Mouse (Mus musculus) megakaryocyte-erythroid progenitor cell, adult 5-6 weeks (primary cell): ENCODE measurements around the gene Galntl6. TPM values are rescaled to one million over a fixed set of nuclear protein-coding genes. Genes with fewer than 3 reads are reported as not detected.
"Not testable (repeated sequence)": the region's sequence is repeated elsewhere in the genome, so short reads cannot be mapped to it uniquely, and the experiment has no call there.

Experiments used
- ATAC-seq: replicated peaks from 2 replicates; pipeline ENCODE4 v1.8.0; 2016; ENCODE audit warnings: mild to moderate bottlenecking, inconsistent platforms; ENCODE audit not compliant: severe bottlenecking, poor library complexity, low FRiP score, low TSS enrichment
- total RNA-seq, 2 experiments: library from RNA; stranded (forward) in 1 of 2; stranded (reverse) in 1 of 2; fragments of 200-1000, 215-1000 nt in 1 of 2; fragments of >200 nt in 1 of 2; fragmentation: Nextera tagmentation in 1 of 2; gene quantifications; 2 replicates each; pipeline ENCODE4 v1.2.3; 2014 to 2017

Gene Galntl6
- total RNA-seq, 2 experiments from 2014 or later = not detected

DNA sequence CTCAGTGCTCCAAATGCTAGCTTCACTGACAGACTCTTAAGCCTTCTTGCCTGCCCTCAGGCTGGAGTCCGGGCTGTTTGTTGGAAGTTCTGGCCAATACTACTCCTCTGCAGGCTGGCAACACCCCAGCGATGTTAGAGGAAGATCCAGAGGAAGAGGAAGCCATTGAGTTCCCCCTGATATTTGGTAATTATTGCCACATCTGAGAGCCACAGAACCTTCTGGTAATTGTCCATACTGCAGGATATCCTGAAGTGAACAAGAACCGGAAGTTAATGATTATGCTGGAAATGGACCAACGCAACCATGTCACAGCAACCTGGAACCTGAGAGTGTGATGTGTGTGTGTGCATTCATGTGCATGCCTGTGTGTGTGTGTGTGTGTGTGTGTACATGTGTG lies 1111.2 kb downstream of the Galntl6 start:
- 0 out of 2 replicates have a peak, but pooled peaks have one; percentile 8 for ATAC-seq

DNA sequence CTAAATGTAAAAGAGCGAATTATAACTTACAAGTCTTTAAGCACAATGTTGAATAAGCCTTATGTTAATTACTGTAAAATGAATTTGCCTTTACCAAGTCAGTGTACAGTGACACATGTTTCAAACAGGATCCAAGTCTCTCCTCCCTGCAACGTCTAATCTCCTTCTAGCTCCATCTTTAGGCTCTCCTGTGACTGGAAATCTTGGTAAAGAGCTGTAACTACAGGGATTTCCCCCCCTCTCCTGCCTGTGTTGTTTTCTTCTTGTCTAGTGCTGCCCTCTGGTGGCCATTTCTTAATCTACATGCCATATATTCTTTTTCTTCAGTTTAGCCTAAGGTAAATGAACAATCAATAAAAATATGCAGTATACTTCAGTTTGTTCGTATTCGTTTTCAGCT lies 1112.1 kb downstream of the Galntl6 start:
- ATAC-seq = peak; percentile 90

DNA sequence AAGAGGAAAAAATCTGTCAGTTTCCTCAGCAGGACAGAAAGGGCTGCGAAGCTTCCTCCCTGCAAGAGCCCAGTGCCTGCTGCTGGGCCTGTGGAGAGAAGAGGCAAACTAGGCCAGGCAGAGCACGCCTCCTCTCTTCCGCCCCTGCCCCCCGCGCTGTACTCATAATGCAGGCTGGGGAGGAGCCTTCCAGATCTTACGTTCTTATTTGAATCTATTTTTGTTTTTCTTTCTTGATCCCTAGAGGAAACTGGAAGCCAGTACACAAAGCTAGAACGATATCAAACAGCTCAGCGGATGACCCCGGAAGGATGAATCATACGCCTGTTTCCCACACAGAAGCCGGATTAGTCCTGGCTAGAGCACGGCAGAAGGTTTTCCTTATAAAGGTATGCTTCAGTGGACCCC lies 1112.6 kb downstream of the Galntl6 start:
- ATAC-seq = peak; percentile 94

DNA sequence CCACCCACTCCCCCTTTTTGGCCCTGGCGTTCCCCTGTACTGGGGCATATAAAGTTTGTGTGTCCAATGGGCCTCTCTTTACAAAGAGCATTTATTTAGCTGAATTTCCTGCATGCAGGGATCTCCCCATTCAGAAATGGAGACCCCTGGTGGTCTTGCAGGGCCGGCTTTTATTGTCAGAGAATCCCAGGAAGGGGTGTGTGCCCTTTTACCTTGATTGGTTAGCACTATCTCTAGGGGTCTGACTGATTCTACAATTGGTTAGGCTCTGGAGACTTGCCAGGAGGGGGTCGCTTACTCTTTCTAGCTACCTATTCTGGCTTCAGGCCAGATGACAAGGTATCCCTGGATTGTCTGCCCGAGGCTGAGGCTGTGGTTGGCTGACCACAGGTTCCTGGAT lies 1119.0 kb downstream of the Galntl6 start:
- no peak for ATAC-seq

DNA sequence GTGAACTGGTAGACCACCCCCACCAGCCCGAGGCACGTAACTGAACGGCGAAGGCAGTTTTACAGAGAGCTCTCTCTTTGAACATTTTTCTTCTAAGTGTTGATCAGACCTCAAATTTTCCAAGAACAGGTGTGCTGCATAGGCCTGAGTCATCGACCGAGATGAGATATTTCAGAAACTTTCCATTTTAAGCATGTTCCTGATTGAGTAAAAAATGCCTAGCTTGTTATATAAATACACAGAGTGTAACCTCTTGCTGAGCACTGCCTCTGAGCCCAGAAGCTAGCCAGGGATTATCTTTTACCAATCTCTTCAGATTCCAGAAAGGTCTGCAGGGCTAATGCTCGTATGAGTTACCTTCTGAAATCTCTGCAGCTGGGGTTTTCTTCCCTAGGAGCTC lies 1120.2 kb downstream of the Galntl6 start:
- no peak for ATAC-seq

DNA sequence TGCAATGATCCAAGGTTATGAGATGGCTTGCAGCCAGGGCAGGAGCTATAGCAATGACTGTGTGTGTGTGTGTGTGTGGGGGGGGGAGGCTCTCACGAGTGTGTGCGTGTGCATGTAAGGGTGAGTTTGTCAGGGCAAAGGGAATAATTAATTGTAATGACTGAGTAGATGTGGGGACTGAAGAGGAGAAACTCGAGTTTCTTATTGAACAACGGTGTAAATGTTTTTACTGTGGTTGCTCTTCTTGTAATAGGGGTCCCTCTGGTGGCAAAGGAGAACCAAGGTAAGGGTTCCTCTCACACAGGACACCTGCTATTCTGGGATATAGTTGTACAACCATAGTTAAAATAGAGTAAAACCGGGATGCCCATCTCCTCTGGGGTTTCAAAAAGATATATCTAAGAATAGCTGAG lies 1121.1 kb downstream of the Galntl6 start:
- ATAC-seq = peak; percentile 77; the same call in 1 of the 2 replicates

DNA sequence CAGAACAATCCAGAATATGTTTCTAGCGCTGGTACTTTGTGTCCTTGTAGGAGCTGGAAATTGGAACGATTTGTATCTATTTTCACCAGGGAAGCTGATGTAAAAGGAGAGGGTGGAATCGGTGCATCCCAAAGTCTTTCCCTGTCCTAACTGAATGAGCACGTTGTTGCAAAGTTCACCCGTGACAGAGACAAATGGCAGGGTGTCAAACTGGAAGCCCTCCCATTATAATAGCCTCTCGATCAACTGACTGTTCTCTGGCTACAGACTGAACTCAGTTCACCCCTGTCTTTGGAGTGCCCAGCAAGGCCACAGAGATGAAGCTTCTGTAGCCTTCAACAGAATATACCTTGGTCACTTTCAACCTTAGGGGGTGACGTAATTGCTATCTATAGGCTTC lies 1132.9 kb downstream of the Galntl6 start:
- ATAC-seq = no peak

DNA sequence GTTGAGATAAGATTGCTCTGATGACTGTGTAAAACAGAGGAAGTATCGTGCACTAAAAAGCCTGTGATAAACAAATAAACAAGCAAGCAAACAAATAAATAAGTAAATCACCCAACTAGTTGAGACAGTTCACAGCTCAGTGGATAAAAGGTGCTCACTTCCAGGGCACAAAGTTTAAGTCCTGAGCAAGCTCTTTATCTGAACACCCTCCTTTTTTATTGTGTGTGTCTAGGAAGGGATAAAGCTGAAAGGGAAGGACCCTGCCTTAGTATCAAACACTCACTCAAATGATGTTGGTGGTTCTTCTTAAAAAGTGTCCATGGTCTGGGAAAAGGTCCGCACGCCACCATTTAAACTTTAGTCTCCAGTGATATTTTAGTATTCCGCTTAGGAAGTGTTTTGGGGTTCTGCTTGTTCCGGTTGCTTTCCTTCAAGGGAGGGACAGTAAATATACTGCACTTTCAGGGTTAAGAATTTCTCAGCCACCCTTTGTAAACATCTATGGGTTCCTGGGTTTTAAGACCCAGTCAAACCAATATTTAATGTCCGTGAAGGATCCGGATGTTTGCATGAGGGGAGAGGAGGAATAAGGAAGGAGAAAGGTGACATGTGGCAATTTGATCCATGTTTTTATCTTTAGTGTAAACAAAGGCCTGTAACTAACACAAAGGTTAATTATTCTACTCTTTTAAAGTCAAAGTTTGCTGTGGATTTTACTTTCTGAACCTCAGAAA lies 1134.3 kb downstream of the Galntl6 start:
- no peak for ATAC-seq

DNA sequence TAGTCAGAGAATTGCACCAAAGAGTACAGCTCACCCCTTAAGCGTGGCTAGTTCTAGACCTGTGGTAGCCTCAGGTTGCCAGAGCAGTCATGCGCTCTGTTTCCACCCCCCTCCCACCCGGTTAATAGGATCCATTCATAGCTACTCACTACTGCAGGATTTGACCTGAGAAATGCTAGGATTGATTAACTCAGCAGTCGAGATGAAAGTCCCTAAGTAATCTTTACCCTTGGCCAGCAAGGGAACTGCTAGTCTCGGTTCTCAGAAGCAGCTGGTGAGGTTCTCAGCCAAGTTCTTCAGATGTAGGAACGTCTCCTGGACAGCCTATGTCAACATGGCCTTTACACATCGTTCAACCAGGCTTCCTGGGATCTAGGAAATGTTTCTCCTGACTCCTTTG lies 1135.7 kb downstream of the Galntl6 start:
- no peak for ATAC-seq

DNA sequence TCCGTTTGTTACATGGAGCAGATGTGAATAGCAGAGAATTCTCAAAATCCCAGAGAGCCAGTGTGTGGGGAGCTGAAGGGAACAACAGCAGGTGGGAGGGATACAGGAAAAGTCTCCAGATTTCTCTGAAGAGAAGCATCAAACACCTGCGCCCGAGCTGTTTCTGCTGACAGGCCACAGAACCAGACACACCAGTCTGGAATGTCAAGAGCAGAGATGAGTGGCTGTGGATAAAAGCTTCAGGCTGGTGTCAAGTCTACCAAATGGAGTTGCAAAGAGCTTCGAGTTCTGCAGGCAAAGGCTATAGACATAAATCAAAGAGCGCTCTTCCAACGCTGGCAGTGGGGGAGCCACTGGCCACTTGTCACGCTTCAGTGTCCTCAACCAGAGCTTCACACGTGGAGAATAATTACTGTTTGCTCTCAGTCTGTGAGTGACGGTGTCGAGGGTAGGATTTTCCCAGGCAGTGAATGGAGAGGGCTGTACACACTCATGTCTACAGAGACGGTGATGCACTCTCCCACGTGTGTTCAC lies 1139.6 kb downstream of the Galntl6 start:
- no peak for ATAC-seq

DNA sequence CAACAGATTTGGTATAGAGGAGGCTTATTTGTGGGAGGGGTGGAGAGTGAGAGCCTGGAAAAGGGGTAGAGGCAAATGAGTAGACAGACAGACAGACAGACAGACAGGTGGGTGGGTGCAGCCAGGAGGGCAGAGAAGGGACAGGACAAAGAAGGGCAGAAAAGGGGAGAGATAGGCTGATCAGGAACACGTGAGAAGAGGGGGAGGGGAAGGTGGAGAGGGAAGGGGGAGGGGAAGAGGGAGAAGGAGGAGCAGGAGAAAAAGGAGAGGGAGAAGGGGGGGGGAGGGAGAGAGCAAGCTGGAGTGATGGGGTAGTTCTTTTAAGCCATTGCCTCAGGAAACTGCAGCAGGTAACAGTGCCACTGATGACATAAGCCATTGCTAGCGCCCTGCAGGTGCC lies 1144.9 kb downstream of the Galntl6 start:
- no peak for ATAC-seq

DNA sequence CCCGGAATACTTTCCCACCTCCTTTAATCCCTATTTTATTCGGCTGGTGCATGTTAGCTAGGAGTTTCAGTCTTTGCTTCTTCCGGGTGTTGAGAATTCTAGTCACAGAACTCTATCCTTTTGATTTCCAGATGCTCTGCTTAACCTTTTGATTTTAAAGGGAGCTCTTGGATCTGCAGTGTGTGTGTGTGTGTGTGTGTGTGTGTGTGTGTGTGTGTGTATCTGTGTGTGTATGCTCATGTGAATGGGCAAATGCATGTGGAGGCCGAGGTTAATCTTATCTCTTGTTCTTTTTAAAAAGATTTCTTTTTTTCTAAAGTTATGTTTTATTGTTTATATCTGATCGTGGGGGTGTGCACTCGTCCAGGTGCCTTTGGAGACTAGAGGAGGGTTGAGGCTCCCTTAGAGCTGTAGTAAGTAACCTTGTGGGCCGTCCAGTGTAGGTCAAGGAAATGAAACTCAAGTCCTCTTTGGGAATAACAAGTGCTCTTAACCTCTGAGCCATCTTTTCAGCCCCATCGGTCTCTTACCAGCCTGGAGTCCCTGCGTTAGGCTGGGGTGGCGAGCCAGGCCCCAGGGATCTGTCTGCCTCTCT lies 1145.9 kb downstream of the Galntl6 start:
- ATAC-seq = no peak

DNA sequence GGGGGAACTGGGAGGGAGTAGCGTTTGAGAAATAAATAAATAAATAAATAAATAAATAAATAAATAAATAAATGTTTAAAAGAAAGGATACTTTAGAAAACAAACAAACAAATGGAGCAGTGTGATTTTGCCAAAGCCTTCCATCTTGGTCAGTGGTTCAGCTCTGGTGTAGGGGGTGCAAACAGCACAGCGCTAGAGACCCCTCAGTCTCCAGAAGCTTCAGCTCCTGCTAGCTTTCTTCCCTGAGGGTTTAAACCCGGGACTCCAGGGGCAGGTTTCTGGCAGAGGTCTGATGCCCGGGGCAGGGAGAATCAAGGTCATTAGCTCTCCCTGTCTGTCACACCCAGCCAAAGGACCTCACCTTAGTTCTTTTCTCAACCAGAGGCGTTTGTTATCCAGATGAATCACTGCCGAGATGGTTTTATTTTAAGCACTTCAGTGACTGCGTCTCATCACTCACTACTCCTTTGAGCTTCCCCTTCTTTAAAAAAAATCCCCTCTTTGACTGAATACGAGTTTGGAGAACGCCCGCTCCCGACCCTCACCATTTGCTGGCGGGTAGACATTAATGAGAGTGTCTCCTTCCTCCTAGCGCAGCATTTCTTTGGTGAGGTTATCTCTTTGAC lies 1146.6 kb downstream of the Galntl6 start:
- ATAC-seq = no peak

DNA sequence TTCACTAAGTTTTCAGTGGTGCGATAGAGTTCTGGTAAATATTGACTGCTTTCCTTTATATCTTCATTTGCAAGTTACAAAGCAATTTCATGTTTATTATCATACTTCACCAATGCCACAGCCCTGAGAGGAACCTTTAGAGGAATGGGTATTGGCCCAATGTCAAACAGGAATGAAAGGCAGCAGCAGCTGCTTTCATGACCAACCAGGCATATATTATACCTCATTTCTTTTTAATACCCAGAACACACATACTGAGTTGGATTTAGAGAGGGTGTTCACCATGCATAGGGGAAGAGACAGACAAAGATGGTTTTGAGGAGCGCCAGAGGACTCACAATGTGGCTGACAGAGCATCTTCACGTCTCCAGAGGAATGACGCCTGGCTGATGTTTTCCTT lies 1147.2 kb downstream of the Galntl6 start:
- ATAC-seq = no peak

DNA sequence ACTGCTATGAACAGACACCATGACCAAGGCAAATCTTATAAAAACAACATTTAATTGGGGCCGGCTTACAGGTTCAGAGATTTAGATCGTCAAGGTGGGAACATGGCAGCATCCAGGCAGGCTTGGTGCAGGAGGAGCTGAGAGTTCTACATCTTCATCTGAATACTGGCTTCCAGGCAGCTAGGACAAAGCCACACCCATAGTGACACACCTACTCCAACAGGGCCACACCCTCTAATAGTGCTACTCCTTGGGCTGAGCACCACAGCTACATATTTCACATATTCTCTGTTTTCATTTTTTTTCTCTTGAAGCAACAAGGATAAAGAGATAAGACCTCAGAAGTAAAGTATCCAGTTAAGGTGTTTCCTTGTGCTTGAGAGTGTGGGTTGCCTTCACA lies 1149.8 kb downstream of the Galntl6 start:
- not testable (repeated sequence) for ATAC-seq

DNA sequence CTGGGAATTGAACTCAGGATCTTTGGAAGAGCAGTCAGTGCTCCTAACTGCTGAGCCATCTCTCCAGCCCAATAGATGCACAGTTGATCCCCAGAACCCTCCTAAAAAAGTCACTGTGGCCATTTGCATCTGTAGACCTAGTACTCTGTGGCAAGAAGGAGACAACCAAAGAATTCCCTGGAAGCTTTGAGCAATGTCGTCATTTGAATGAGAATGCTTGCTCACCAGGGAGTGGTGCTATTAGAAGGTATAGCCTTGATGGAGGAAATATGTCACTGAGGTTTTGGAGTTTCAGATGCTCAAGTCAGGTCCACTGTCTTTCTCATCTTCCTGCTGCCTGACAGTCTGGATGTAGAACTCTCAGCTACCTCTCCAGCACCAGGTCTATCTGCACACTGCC lies 1151.5 kb downstream of the Galntl6 start:
- ATAC-seq = no peak

DNA sequence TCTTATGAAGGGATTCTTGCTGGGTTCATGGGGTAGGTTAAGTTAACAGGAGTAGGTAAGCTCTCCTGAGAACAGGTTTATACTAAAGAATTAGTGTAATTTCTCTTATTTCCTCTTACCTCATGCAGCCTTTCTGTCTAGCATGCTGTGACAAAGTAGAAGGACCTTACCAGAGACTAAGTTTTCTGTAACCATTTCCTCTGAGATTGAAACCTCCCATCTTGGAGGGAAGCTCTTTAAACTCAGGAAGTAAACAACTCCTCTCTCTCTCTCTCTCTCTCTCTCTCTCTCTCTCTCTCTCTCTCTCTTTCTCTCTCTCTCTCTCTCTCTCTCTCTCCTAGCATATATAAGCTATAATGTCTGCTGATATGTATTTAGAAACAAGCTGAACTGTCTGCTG lies 1153.6 kb downstream of the Galntl6 start:
- ATAC-seq = no peak

DNA sequence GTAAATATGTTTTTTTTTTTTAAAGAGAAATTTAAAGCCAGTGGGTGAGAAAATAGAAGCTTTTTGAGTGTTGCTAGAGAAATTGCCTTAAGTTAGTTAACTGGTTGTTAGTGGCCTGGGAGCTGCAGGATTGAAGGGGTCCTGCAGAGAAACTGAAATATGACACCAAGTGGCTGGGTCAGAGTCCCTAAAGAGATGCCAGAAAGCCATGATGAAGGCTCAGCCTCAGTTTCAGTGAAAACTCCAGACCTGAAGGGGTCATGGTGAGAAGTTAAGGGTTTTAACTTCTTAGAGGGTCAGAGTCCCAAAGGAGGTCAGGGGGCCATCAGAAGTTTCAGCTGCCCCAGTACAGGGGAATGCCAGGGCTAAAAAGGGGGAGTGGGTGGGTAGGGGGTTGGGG lies 1155.0 kb downstream of the Galntl6 start:
- no peak for ATAC-seq

DNA sequence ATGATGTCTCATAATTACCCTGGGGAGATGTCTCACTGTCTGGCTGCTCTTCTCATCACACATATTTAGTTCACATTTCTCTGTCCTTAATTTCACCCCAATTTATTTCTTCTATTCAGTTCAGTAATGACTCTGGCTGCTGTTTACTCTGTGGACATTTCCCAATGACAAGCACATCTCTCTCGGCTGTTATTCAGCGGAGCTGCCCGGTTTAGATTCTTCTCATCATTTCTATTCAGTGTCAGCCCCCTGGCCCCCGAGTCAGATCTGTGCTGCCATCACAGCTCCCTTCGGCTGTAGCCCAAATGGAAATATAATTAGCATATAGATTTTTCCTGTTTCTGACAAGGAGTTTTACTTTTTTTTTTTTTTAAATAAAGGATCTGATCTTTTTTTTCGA lies 1158.4 kb downstream of the Galntl6 start:
- ATAC-seq = no peak

DNA sequence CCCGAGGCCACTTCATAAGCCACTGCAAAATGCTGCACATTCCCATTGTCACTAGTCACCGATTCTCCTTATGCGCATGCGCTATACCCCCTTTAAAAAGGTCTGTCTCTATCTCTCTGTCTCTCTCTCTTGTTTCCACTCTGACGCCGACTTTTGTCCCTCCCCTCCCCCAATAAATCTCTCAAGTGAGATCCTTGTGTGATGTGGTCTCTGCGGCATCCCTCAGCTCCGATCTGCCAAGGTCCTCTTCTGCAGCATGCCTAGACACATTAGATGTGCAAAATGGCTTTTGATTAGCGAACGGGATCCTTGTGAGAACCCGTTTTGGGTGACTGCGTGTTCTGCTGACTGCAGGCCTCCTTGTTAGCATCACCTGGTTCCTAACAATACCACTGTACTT lies 1168.8 kb downstream of the Galntl6 start:
- ATAC-seq = no peak

DNA sequence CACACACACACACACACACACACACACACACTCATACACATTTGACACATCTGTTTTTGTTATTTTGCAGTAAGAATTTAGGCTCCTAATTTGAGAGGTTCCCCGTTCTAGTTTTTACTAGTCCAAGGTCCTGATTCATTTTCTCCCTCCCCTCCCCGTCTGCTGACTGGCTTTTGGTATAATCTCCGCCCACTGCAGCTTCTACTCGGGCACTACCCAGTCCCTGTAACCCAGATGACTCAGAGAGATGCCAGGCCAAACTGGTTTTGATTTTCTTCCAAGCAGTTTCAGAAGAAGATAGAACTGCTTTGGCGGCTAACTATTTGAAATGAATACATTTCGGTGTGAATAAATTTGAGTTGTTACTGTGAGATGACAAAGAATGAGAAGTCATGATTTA lies 1170.5 kb downstream of the Galntl6 start:
- no peak for ATAC-seq
